Mouse (Mus musculus) lung, postnatal 10 days (tissue): ENCODE data around the gene Sorbs1.
A peak's percentile ranks its signal among the peaks of the same experiment; 100 is the strongest.

Experiments
- DNase-seq: peaks from one replicate; pipeline ENCODE4 v3.0.0; 2021

Sorbs1 gene

GRCm38 (mm10) chr19:40435797-40436196, 77.8 kb downstream of the Sorbs1 start:
- DNase-seq = no peak

GRCm38 (mm10) chr19:40435045-40435444, 78.5 kb downstream of the Sorbs1 start:
- DNase-seq = peak; percentile 15

GRCm38 (mm10) chr19:40434042-40434869, 79.3 kb downstream of the Sorbs1 start:
- DNase-seq = no peak

GRCm38 (mm10) chr19:40433316-40433912, 80.2 kb downstream of the Sorbs1 start:
- no peak for DNase-seq

DNA sequence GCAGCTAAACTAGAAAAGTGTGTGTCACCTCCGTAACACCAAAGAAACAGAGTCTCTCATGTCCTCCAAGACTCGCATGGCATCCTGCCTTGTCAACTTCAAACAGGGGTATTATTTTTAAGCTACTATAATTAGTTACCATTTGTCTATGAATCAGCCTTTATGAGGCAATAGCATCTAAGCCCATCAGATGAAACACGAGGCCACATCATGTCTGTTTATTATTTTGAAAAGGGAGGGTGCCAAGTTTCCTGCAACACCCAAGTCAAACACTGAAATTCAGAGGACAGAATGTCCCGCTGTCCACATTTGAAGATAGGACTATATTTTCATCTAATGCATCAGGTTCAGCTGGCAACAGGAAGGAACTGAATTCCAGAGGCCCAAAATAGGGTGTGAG, 81.6 kb downstream of the Sorbs1 start:
- peak; percentile 40 for DNase-seq

DNA sequence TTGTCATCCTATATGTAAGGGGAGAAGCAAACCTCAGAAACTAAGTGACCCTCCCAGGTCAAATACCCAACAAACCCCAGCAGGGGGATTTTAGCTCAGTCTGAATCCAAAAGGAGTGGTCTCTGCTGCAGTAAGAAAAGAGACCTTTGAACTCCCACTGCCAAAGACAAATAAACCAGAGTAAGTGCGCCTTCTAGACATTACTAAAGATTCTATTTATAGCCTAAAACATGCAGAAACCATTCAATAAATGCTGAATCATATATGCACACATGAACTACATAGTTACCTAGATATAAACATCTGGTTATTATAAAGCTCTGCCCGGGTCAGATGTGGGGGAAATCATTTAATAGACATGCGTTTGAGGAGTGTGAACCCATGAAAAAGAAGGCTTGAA, 84.0 kb downstream of the Sorbs1 start:
- DNase-seq = no peak

- DNase-seq = no peak
Observed at GRCm38 (mm10) chr19:40429169-40429568, 84.4 kb downstream of the Sorbs1 start.

GRCm38 (mm10) chr19:40426103-40426960, 87.2 kb downstream of the Sorbs1 start:
- no peak for DNase-seq

- DNase-seq = no peak
Observed at GRCm38 (mm10) chr19:40425326-40425725, 88.3 kb downstream of the Sorbs1 start.

DNA sequence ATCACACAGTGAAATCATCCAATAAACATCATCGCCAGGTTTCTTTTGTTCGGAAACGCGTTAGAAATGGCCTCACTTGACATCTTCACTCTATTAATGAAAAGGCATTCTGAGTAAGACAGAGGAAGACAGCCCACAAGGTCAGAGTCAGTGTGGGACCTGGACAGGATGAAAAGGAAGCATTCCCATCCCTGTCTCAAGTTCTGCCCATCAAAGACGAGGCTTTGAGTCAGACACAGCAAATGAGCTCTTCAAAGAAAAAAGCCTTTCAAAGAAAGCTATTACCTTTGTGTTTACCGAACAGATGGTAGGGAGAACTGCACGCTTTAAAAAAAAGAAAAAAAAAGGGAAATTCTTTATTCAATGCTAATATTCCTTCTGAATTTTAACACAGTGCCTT, 92.5 kb downstream of the Sorbs1 start:
- no peak for DNase-seq

GRCm38 (mm10) chr19:40419315-40419714, 94.3 kb downstream of the Sorbs1 start:
- DNase-seq = no peak

DNA sequence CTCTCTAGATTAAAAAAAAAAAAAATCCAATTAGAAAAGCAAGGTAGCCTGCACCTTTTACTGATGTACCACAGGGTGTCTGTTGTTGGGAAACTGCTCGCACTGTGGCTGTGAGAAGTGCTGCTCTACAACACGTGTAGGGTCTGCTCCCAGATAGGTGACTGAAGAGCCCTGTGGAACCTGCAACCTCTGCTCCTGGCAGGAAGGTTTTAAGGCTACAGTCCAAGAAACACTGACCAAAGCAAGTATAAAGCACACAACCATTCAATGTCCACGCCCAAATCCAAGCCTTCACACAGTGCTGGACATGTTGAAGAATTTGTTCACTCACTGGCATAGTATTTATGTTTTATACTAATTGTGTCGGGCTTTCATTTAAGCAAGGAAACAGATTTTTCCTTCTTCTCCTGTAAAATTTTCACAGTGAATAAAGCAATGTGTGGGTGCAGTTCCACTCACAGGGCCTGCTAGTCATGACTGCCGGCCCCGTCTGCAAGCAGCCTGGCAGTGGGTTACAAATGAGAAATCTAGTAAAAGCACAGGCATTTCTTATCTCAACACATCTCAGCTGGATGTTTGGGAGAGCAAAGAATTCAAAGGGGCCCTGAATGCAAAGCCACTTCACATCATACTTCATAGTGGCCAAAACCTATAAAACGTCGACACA, 96.3 kb downstream of the Sorbs1 start:
- no peak for DNase-seq

GRCm38 (mm10) chr19:40415725-40416124, 97.9 kb downstream of the Sorbs1 start:
- DNase-seq = no peak

GRCm38 (mm10) chr19:40414798-40415475, 98.6 kb downstream of the Sorbs1 start:
- peak; percentile 31 for DNase-seq

DNA sequence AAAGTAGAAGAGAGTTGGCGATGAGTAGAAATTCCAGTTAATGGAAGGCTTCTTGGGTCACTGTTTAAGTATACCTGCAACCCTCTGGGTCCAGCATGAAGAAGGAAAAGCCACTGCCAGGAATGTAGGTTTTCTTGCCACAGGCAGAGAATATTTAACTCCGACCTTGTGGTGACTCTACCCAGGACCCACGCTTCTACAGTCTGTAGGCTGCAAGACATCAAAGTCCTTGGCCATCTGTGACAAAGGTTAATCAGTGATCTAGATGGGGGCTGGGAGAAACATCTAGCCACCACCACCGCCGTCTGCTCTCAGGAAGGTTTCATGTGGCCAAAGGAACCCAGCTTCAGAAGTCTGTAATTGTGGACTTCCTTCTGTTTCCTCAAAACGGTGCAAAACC, 99.2 kb downstream of the Sorbs1 start:
- DNase-seq = no peak

GRCm38 (mm10) chr19:40411379-40411813, 102.2 kb downstream of the Sorbs1 start:
- peak; percentile 24 for DNase-seq

- no peak for DNase-seq
Observed at GRCm38 (mm10) chr19:40410511-40410910, 103.1 kb downstream of the Sorbs1 start.

GRCm38 (mm10) chr19:40410109-40410508, 103.5 kb downstream of the Sorbs1 start:
- DNase-seq = no peak

DNA sequence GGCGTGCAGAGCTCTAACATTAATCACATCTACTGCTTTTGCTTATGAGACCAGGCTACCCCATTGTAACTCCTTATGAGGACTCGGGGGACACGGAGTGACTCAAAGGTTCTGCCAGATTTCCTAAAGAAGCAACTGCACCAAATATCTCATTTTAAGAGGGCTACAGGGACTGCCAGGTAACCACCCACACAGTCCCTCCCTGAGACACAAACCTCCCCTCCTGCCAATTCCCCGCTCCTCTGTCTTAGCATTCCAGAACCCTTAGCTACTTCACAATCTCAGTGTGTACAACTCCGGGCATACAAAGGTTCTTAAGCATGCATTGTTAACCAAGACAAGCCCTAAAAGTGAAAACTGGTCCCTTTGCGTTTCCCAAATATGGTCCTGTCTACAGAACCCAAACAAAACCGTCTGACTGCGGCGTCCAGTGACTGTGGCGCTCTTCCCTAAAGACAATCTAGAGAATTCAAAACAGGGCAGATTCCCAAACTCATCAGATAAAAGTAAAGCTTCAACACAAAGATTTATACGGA, 104.0 kb downstream of the Sorbs1 start:
- no peak for DNase-seq

GRCm38 (mm10) chr19:40407186-40407585, 106.4 kb downstream of the Sorbs1 start:
- no peak for DNase-seq

DNA sequence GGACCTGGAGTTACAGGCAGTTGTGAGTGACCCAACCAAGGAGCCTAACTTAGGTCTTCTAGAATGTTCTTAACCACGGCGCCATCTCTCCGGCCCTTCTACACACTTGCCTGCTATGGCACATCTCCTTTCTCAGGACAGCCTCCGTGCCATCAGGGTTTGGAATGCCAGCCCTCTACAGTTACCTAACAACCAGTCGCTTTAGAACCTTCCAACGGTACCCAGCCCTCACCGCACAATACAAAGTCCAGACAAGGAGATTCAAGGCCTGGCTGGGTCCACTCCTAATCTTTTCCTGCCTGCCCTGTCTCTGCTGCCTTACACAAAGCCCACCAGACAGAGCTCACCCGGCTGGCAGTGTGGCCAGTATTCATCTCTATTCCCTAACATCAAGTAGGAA, 106.9 kb downstream of the Sorbs1 start:
- no peak for DNase-seq

- DNase-seq = peak; percentile 58
Observed at GRCm38 (mm10) chr19:40405808-40406207, 107.8 kb downstream of the Sorbs1 start.
